Mouse (Mus musculus): ENCODE data around the gene Ube2o. TPM values are rescaled to one million over a fixed set of nuclear protein-coding genes. Genes with fewer than 3 reads are reported as not detected.
"Not testable (repeated sequence)": the region's sequence is repeated elsewhere in the genome, so short reads cannot be mapped to it uniquely, and the experiment has no call there.

Gene Ube2o
- polyA plus RNA-seq, 1 experiment from 2014 or later: 3.7 TPM

- no peaks in the 10 kb centered on the region for H3K4me1 ChIP-seq (replicated peaks; ENCODE audit: control insufficient read depth, insufficient read depth, low read length)
- H3K27me3 ChIP-seq (replicated peaks; ENCODE audit: control insufficient read depth, insufficient read depth, low read length): no peaks in the 10 kb centered on the region
- 71% methylated on average over 4 of the region's 4 CpGs for WGBS
- H3K36me3 ChIP-seq (ENCODE audit: control insufficient read depth, insufficient read depth): no peaks in the 10 kb centered on the region
- H3K27ac ChIP-seq (ENCODE audit: low read depth, low read length): no peak overlapping the region
- no peak for ATAC-seq
- no peak overlapping the region for H3K4me2 ChIP-seq (replicated peaks; ENCODE audit: low read depth)
- TF ChIP-seq CTCF (IDR thresholded peaks at IDR 0.05; ENCODE audit: low read depth): no peak
- no peaks in the 10 kb centered on the region for H3K9me3 ChIP-seq (ENCODE audit: control insufficient read depth)
- H3K9ac ChIP-seq (ENCODE audit: low read depth, low read length): no peak overlapping the region
- no peak overlapping the region for H3K4me3 ChIP-seq (ENCODE audit: low read depth, low read length)
Observed at GRCm38 (mm10) chr11:116497313-116497712, 83.9 kb downstream of the Ube2o start.

GRCm38 (mm10) chr11:116494474-116495174 lies 86.6 kb downstream of the Ube2o start:
- peak overlapping the region; percentile 70 for H3K27ac ChIP-seq (ENCODE audit: low read depth, low read length)
- no peaks in the 10 kb centered on the region for H3K9me3 ChIP-seq (ENCODE audit: control insufficient read depth)
- H3K4me3 ChIP-seq (ENCODE audit: low read depth, low read length): no peak overlapping the region
- no peaks in the 10 kb centered on the region for H3K27me3 ChIP-seq (replicated peaks; ENCODE audit: control insufficient read depth, insufficient read depth, low read length)
- TF ChIP-seq CTCF (IDR thresholded peaks at IDR 0.05; ENCODE audit: low read depth): no peak
- H3K4me1 ChIP-seq (replicated peaks; ENCODE audit: control insufficient read depth, insufficient read depth, low read length): no peaks in the 10 kb centered on the region
- 45% methylated on average over 13 of the region's 13 CpGs for WGBS
- H3K4me2 ChIP-seq (replicated peaks; ENCODE audit: low read depth): no peak overlapping the region
- no peaks in the 10 kb centered on the region for H3K36me3 ChIP-seq (ENCODE audit: control insufficient read depth, insufficient read depth)
- no peak for ATAC-seq
- no peak overlapping the region for H3K9ac ChIP-seq (ENCODE audit: low read depth, low read length)

GRCm38 (mm10) chr11:116493795-116494252 lies 87.4 kb downstream of the Ube2o start, which contains the start of gene Prpsap1:
Prpsap1 (minus strand) TSS chr11:116494202.
- Histone ChIP-seq H3K4me1 (replicated peaks; ENCODE audit: control insufficient read depth, insufficient read depth, low read length) (no peaks in the 10 kb centered on the region), H3K4me2 (replicated peaks; ENCODE audit: low read depth) (peak within 1 kb of the TSS; percentile 24), H3K27ac (ENCODE audit: low read depth, low read length) (peak within 1 kb of the TSS; percentile 70), H3K36me3 (ENCODE audit: control insufficient read depth, insufficient read depth) (no peaks in the 10 kb centered on the region), H3K4me3 (ENCODE audit: low read depth, low read length) (no peak within 1 kb of the TSS), H3K9me3 (ENCODE audit: control insufficient read depth) (no peaks in the 10 kb centered on the region), H3K27me3 (replicated peaks; ENCODE audit: control insufficient read depth, insufficient read depth, low read length) (no peaks in the 10 kb centered on the region), H3K9ac (ENCODE audit: low read depth, low read length) (no peak within 1 kb of the TSS)
- TF ChIP-seq CTCF (IDR thresholded peaks at IDR 0.05; ENCODE audit: low read depth): peak; percentile 89
- 28% methylated on average over 4 of the region's 4 CpGs for WGBS
- ATAC-seq: no peak

- H3K27ac ChIP-seq (ENCODE audit: low read depth, low read length): peak overlapping the region; percentile 46
Observed at GRCm38 (mm10) chr11:116493191-116493590, 88.1 kb downstream of the Ube2o start.

GRCm38 (mm10) chr11:116492507-116492906 lies 88.7 kb downstream of the Ube2o start:
- H3K27ac ChIP-seq (ENCODE audit: low read depth, low read length); H3K4me3 ChIP-seq (ENCODE audit: low read depth, low read length); H3K36me3 ChIP-seq (ENCODE audit: control insufficient read depth, insufficient read depth); ATAC-seq; H3K27me3 ChIP-seq (replicated peaks; ENCODE audit: control insufficient read depth, insufficient read depth, low read length); H3K9ac ChIP-seq (ENCODE audit: low read depth, low read length); H3K9me3 ChIP-seq (ENCODE audit: control insufficient read depth); H3K4me2 ChIP-seq (replicated peaks; ENCODE audit: low read depth); H3K4me1 ChIP-seq (replicated peaks; ENCODE audit: control insufficient read depth, insufficient read depth, low read length): not testable (repeated sequence)
- WGBS: 93% methylated on average over 1 of the region's 1 CpGs

More at GRCm38 (mm10) chr11:116493191-116493590, 88.1 kb downstream of the Ube2o start:
- H3K4me1 ChIP-seq (replicated peaks; ENCODE audit: control insufficient read depth, insufficient read depth, low read length): no peaks in the 10 kb centered on the region
- H3K36me3 ChIP-seq (ENCODE audit: control insufficient read depth, insufficient read depth): no peaks in the 10 kb centered on the region
- H3K9me3 ChIP-seq (ENCODE audit: control insufficient read depth): no peaks in the 10 kb centered on the region
- 32% methylated on average over 5 of the region's 5 CpGs for WGBS
- H3K27me3 ChIP-seq (replicated peaks; ENCODE audit: control insufficient read depth, insufficient read depth, low read length): no peaks in the 10 kb centered on the region
- H3K4me2 ChIP-seq (replicated peaks; ENCODE audit: low read depth): peak overlapping the region; percentile 24
- TF ChIP-seq CTCF (IDR thresholded peaks at IDR 0.05; ENCODE audit: low read depth): no peak
- no peak overlapping the region for H3K9ac ChIP-seq (ENCODE audit: low read depth, low read length)
- H3K4me3 ChIP-seq (ENCODE audit: low read depth, low read length): no peak overlapping the region
- no peak for ATAC-seq

- ATAC-seq: no peak
- 61% methylated on average over 6 of the region's 6 CpGs for WGBS
- Histone ChIP-seq H3K4me1 (replicated peaks; ENCODE audit: control insufficient read depth, insufficient read depth, low read length) (no peaks in the 10 kb centered on the region), H3K9ac (ENCODE audit: low read depth, low read length) (no peak overlapping the region), H3K9me3 (ENCODE audit: control insufficient read depth) (no peaks in the 10 kb centered on the region), H3K36me3 (ENCODE audit: control insufficient read depth, insufficient read depth) (peaks cover 11% of the 10 kb centered on the region), H3K27ac (ENCODE audit: low read depth, low read length) (peak overlapping the region; percentile 96; the same call in 1 of the 2 replicates), H3K27me3 (replicated peaks; ENCODE audit: control insufficient read depth, insufficient read depth, low read length) (no peaks in the 10 kb centered on the region), H3K4me2 (replicated peaks; ENCODE audit: low read depth) (peak overlapping the region; percentile 75; the same call in 1 of the 2 replicates), H3K4me3 (ENCODE audit: low read depth, low read length) (no peak overlapping the region)
- peak; percentile 48 for TF ChIP-seq CTCF (IDR thresholded peaks at IDR 0.05; ENCODE audit: low read depth)
Observed at GRCm38 (mm10) chr11:116491338-116491737, 89.9 kb downstream of the Ube2o start.
